Mouse (Mus musculus): ENCODE data around the gene Map3k21. TPM values are rescaled to one million over a fixed set of nuclear protein-coding genes. Genes with fewer than 3 reads are reported as not detected.

The Map3k21 gene
- polyA plus RNA-seq, 1 experiment from 2014 or later, result 0.08 TPM

DNA sequence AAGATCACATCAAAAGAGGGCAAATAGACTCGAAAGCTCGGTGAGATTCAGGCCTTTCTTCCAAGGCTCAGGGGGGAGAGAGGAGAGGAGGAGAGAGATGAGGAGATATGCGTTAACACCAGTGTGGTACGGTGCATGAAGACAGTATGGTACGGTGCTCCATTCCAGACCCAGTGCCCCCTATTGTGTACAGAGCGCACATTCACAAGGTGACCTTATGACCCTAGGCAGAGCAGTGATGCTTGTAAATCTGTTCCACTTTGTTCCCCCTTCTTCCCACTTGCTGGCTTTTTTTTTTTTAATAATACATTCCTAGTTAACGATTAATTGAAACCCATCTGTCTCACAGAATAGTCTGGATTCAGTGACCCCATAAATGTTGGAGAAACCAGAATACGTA, 9.3 kb downstream of the Map3k21 start:
- Histone ChIP-seq H3K4me2 (ENCODE audit: low read depth, low read length) (no peak overlapping the region), H3K36me3 (replicated peaks; ENCODE audit: control insufficient read depth, insufficient read depth, low read depth, low read length) (no peaks in the 10 kb centered on the region), H3K9me3 (replicated peaks; ENCODE audit: control insufficient read depth, low read length) (no peaks in the 10 kb centered on the region), H3K27ac (replicated peaks; ENCODE audit: low read depth, low read length) (no peak overlapping the region), H3K9ac (replicated peaks; ENCODE audit: low read length) (no peak overlapping the region), H3K4me1 (ENCODE audit: control insufficient read depth, insufficient read depth, low read length) (no peaks in the 10 kb centered on the region), H3K4me3 (ENCODE audit: low read depth, low read length) (no peak overlapping the region), H3K27me3 (ENCODE audit: control insufficient read depth, insufficient read depth, low read length) (no peaks in the 10 kb centered on the region)
- no peak for ATAC-seq (replicated peaks; ENCODE audit: insufficient number of reproducible peaks, low FRiP score, low TSS enrichment, low read depth)
- WGBS, result 55% methylated on average over 8 of the region's 8 CpGs
- DNase-seq (ENCODE audit: low spot score), result no peak

DNA sequence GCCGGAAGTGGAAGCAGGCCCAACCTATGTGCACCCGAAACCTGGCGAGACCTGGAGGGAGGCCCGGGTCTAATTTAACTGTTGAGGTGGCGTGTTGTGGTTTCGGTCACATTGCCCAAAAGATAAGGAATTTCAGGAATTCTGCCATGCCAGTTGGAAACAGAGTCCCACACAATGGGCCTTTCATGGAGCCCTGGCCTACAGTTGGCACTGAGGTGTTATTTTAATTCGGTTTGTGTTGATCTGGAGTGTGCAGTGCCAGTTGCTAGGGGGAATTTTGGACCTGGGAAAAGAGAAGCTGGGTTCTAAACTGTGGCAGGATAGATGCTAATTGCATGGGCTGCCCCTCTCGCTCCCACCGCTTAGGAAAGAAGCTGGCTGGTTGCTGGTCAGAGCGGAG, 10.0 kb downstream of the Map3k21 start:
- H3K27me3 ChIP-seq (ENCODE audit: control insufficient read depth, insufficient read depth, low read length), result no peaks in the 10 kb centered on the region
- no peaks in the 10 kb centered on the region for H3K9me3 ChIP-seq (replicated peaks; ENCODE audit: control insufficient read depth, low read length)
- 74% methylated on average over 10 of the region's 10 CpGs for WGBS
- ATAC-seq (replicated peaks; ENCODE audit: insufficient number of reproducible peaks, low FRiP score, low TSS enrichment, low read depth) (no peak), DNase-seq (ENCODE audit: low spot score) (no peak)
- no peak overlapping the region for H3K9ac ChIP-seq (replicated peaks; ENCODE audit: low read length)
- H3K4me2 ChIP-seq (ENCODE audit: low read depth, low read length), result no peak overlapping the region
- no peaks in the 10 kb centered on the region for H3K4me1 ChIP-seq (ENCODE audit: control insufficient read depth, insufficient read depth, low read length)
- H3K4me3 ChIP-seq (ENCODE audit: low read depth, low read length), result no peak overlapping the region
- H3K36me3 ChIP-seq (replicated peaks; ENCODE audit: control insufficient read depth, insufficient read depth, low read depth, low read length), result no peaks in the 10 kb centered on the region
- no peak overlapping the region for H3K27ac ChIP-seq (replicated peaks; ENCODE audit: low read depth, low read length)

DNA sequence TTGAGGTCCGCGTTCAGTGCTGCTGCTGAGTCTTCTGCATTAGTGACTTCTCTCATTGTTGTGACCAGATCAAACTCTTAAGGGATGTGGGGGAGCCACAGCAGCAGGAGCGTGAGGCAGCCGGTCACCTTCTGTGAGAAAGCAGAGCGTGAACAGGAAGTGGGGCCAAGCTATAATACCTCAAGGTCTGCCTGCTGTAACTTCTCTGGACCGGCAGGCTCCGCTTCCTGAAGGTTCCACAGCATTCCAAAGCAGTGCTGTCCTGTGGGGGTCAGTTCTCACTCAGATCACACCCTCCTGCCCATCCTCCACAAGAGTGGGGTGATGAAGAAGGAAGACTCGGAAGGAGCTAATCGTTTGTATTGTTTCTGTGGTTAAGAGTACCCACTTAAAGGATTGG, 10.5 kb downstream of the Map3k21 start:
- no peak for DNase-seq (ENCODE audit: low spot score)
- no peaks in the 10 kb centered on the region for H3K9me3 ChIP-seq (replicated peaks; ENCODE audit: control insufficient read depth, low read length)
- no peak for ATAC-seq (replicated peaks; ENCODE audit: insufficient number of reproducible peaks, low FRiP score, low TSS enrichment, low read depth)

DNA sequence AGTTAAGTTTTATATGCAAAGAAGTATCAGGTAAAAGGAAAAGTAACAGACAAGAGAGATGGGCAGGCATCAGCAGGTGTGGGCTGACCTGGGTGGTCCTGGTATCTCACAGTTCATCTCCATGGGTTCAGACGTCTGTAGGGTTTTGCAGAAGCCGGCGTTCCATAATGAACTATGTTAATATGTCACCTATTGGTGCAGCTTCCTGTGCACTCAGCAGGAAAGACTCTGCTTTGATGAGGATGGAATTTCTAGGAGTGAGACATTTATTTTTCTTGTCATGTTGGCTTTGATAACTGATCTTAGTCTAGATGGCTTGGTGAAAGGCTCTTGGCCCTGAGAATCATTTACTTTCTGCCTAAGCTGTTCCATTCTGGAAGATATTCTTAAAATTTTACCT, 12.1 kb downstream of the Map3k21 start:
- DNase-seq (ENCODE audit: low spot score) (no peak), ATAC-seq (replicated peaks; ENCODE audit: insufficient number of reproducible peaks, low FRiP score, low TSS enrichment, low read depth) (no peak)
- Histone ChIP-seq H3K4me3 (ENCODE audit: low read depth, low read length) (no peak overlapping the region), H3K4me1 (ENCODE audit: control insufficient read depth, insufficient read depth, low read length) (no peaks in the 10 kb centered on the region), H3K9ac (replicated peaks; ENCODE audit: low read length) (no peak overlapping the region), H3K36me3 (replicated peaks; ENCODE audit: control insufficient read depth, insufficient read depth, low read depth, low read length) (no peaks in the 10 kb centered on the region), H3K4me2 (ENCODE audit: low read depth, low read length) (no peak overlapping the region), H3K27ac (replicated peaks; ENCODE audit: low read depth, low read length) (no peak overlapping the region), H3K27me3 (ENCODE audit: control insufficient read depth, insufficient read depth, low read length) (no peaks in the 10 kb centered on the region), H3K9me3 (replicated peaks; ENCODE audit: control insufficient read depth, low read length) (no peaks in the 10 kb centered on the region)
- whole genome bisulfite sequencing, result 61% methylated on average over 3 of the region's 3 CpGs

More for the DNA sequence above, 10.5 kb downstream of the Map3k21 start:
- Histone ChIP-seq H3K27ac (replicated peaks; ENCODE audit: low read depth, low read length) (no peak overlapping the region), H3K27me3 (ENCODE audit: control insufficient read depth, insufficient read depth, low read length) (no peaks in the 10 kb centered on the region), H3K9ac (replicated peaks; ENCODE audit: low read length) (no peak overlapping the region), H3K4me2 (ENCODE audit: low read depth, low read length) (no peak overlapping the region), H3K36me3 (replicated peaks; ENCODE audit: control insufficient read depth, insufficient read depth, low read depth, low read length) (no peaks in the 10 kb centered on the region), H3K4me1 (ENCODE audit: control insufficient read depth, insufficient read depth, low read length) (no peaks in the 10 kb centered on the region), H3K4me3 (ENCODE audit: low read depth, low read length) (no peak overlapping the region)
- WGBS, result 59% methylated on average over 9 of the region's 9 CpGs

DNA sequence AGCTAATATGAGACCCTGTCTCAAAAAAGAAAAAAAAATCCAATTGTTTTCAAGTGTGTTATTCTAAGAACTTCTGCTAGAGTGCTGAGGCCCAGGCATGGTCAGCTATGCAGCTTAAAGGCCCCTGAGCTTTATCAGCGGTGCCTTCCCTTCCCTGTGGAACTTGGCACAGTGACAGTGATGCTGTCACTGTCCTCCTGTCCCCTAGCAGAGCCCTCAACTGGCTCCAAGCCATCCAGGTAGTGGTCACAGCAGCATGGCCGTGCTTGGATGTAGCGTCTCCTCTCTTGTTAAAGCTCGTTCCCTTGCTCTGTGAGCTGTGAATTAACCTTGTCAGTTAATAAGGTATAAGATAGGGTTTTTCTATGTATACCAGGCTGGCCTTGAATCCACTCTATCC, 16.4 kb downstream of the Map3k21 start:
- WGBS, result 89% methylated on average over 4 of the region's 4 CpGs
- H3K36me3 ChIP-seq (replicated peaks; ENCODE audit: control insufficient read depth, insufficient read depth, low read depth, low read length), result no peaks in the 10 kb centered on the region
- H3K4me1 ChIP-seq (ENCODE audit: control insufficient read depth, insufficient read depth, low read length), result no peaks in the 10 kb centered on the region
- no peaks in the 10 kb centered on the region for H3K27me3 ChIP-seq (ENCODE audit: control insufficient read depth, insufficient read depth, low read length)
- H3K9ac ChIP-seq (replicated peaks; ENCODE audit: low read length), result no peak overlapping the region
- no peak overlapping the region for H3K4me2 ChIP-seq (ENCODE audit: low read depth, low read length)
- ATAC-seq (replicated peaks; ENCODE audit: insufficient number of reproducible peaks, low FRiP score, low TSS enrichment, low read depth) (no peak), DNase-seq (ENCODE audit: low spot score) (no peak)
- H3K9me3 ChIP-seq (replicated peaks; ENCODE audit: control insufficient read depth, low read length), result no peaks in the 10 kb centered on the region
- no peak overlapping the region for H3K27ac ChIP-seq (replicated peaks; ENCODE audit: low read depth, low read length)
- H3K4me3 ChIP-seq (ENCODE audit: low read depth, low read length), result no peak overlapping the region

DNA sequence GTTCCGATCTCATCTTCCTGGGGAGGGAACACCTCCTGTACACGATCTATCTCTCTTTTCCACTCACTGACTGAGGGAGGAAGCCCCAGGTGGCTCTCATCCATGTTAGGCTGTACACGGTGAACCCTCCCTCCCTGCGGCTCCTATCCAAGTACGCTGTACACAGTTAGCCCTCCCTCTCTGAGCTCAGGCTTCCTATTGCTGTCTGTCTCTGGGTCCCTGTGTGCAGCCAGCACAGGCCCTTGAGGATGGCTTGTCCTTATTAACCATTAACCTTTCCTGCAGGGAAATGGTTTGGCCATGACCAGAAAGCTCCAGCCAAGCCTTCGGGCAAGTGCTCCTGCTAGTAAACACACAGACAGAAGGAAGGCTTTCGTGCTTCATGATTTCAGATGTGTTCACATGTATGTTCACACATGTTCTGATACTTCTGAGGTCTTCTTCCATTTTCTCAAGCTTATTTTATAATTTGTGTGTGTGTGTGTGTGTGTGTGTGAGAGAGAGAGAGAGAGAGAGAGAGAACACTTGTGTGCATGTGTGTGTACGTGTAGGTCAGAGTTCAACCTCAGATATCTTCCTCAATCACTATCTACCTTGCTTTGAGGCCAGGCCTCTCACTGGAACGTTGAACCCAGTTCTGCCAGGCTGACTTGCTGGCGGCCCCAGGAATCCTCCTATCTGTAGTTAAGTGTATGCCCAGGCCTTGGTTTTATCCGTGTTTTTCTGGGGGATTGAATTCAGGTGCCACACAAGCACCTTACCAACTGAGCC, 20.2 kb downstream of the Map3k21 start:
- Histone ChIP-seq H3K4me1 (ENCODE audit: control insufficient read depth, insufficient read depth, low read length) (no peaks in the 10 kb centered on the region), H3K27me3 (ENCODE audit: control insufficient read depth, insufficient read depth, low read length) (no peaks in the 10 kb centered on the region), H3K4me2 (ENCODE audit: low read depth, low read length) (no peak overlapping the region), H3K9ac (replicated peaks; ENCODE audit: low read length) (no peak overlapping the region), H3K4me3 (ENCODE audit: low read depth, low read length) (no peak overlapping the region), H3K9me3 (replicated peaks; ENCODE audit: control insufficient read depth, low read length) (no peaks in the 10 kb centered on the region), H3K36me3 (replicated peaks; ENCODE audit: control insufficient read depth, insufficient read depth, low read depth, low read length) (no peaks in the 10 kb centered on the region), H3K27ac (replicated peaks; ENCODE audit: low read depth, low read length) (no peak overlapping the region)
- DNase-seq (ENCODE audit: low spot score) (no peak), ATAC-seq (replicated peaks; ENCODE audit: insufficient number of reproducible peaks, low FRiP score, low TSS enrichment, low read depth) (no peak)
- WGBS, result 86% methylated on average over 11 of the region's 11 CpGs

DNA sequence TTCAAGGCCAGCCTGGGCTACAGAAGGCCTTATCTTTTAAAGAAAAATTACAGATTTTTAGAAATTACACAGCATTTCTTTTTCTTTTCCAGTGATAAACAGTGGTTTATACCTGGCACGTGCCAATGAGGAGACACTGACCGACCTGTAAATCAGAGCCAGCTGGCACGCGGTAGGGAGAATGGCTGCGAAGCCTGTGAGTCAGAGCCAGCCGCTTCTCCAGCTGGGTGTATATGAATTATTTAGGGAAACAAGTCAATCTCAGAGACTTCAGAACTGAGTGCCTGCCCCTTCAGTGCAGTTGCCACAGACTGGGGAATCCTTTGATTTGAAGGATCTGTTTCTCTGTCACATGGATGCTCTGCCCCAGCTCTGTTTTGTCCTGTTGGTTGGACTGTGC, 21.6 kb downstream of the Map3k21 start:
- Histone ChIP-seq H3K9me3 (replicated peaks; ENCODE audit: control insufficient read depth, low read length) (no peaks in the 10 kb centered on the region), H3K4me2 (ENCODE audit: low read depth, low read length) (no peak overlapping the region), H3K9ac (replicated peaks; ENCODE audit: low read length) (no peak overlapping the region), H3K4me1 (ENCODE audit: control insufficient read depth, insufficient read depth, low read length) (no peaks in the 10 kb centered on the region), H3K27me3 (ENCODE audit: control insufficient read depth, insufficient read depth, low read length) (no peaks in the 10 kb centered on the region), H3K27ac (replicated peaks; ENCODE audit: low read depth, low read length) (no peak overlapping the region), H3K36me3 (replicated peaks; ENCODE audit: control insufficient read depth, insufficient read depth, low read depth, low read length) (no peaks in the 10 kb centered on the region), H3K4me3 (ENCODE audit: low read depth, low read length) (no peak overlapping the region)
- no peak for DNase-seq (ENCODE audit: low spot score)
- no peak for ATAC-seq (replicated peaks; ENCODE audit: insufficient number of reproducible peaks, low FRiP score, low TSS enrichment, low read depth)
- WGBS, result 96% methylated on average over 6 of the region's 6 CpGs

DNA sequence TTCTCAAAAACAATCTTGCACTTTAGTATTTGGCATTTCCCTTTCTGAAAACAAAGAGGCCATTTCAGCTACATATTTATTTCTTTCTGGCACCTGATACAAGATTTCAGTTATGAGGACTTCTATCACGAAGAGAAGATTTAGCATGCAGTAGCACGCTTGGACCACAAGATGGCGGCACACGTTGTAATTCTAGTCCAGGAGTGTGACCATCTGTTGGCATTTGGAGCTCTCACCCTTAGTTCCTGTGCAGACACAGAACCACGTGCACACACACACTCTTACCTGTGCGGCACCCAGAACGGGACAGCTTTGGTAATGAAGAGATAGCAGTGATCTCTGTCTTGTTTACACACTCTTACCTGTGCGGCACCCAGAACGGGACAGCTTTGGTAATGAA, 25.4 kb downstream of the Map3k21 start:
- no peaks in the 10 kb centered on the region for H3K9me3 ChIP-seq (replicated peaks; ENCODE audit: control insufficient read depth, low read length)
- H3K36me3 ChIP-seq (replicated peaks; ENCODE audit: control insufficient read depth, insufficient read depth, low read depth, low read length), result no peaks in the 10 kb centered on the region
- DNase-seq (ENCODE audit: low spot score), result peak; percentile 81
- no peak for ATAC-seq (replicated peaks; ENCODE audit: insufficient number of reproducible peaks, low FRiP score, low TSS enrichment, low read depth)
- no peak overlapping the region for H3K4me3 ChIP-seq (ENCODE audit: low read depth, low read length)
- H3K9ac ChIP-seq (replicated peaks; ENCODE audit: low read length), result no peak overlapping the region
- H3K4me1 ChIP-seq (ENCODE audit: control insufficient read depth, insufficient read depth, low read length), result no peaks in the 10 kb centered on the region
- no peaks in the 10 kb centered on the region for H3K27me3 ChIP-seq (ENCODE audit: control insufficient read depth, insufficient read depth, low read length)
- no peak overlapping the region for H3K27ac ChIP-seq (replicated peaks; ENCODE audit: low read depth, low read length)
- H3K4me2 ChIP-seq (ENCODE audit: low read depth, low read length), result no peak overlapping the region
- WGBS, result 51% methylated on average over 9 of the region's 9 CpGs
